Mouse (Mus musculus) brain, embryonic 18.5 days (tissue): Measurements from ENCODE around the gene Ccl22.

Experiments used
- DNase-seq: peaks from one replicate; pipeline ENCODE4 v3.0.0-alpha.2; 2012; ENCODE audit warnings: low read depth, low spot score

Ccl22 gene

GRCm38 (mm10) chr8:94778895-94779533, 33.6 kb downstream of the Ccl22 start:
- no peak for DNase-seq

- DNase-seq: no peak
Measured at GRCm38 (mm10) chr8:94779534-94780294, 34.3 kb downstream of the Ccl22 start.

GRCm38 (mm10) chr8:94780491-94781154, 35.2 kb downstream of the Ccl22 start:
- no peak for DNase-seq

GRCm38 (mm10) chr8:94781155-94781837, 35.9 kb downstream of the Ccl22 start:
- DNase-seq: no peak

DNA sequence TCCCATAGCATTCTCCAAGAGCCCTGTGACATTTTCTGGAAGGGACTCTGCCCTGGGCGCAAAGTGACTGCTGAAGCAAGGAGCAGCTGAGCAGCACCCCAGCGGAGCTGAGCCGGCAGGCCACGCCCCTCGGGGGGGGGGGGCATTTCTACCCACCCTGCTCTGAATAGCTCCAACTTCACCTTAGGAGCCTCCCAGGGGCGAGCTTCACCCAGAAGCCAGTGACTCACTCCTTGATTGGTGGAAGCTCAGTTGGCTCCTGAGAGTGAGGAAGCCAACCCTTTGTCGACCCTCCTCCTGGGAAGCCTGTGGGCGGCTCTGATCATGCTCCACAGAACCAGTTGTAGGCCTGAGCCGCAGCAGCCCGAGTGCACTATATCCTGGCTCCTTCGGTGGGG, 36.4 kb downstream of the Ccl22 start:
- no peak for DNase-seq

DNA sequence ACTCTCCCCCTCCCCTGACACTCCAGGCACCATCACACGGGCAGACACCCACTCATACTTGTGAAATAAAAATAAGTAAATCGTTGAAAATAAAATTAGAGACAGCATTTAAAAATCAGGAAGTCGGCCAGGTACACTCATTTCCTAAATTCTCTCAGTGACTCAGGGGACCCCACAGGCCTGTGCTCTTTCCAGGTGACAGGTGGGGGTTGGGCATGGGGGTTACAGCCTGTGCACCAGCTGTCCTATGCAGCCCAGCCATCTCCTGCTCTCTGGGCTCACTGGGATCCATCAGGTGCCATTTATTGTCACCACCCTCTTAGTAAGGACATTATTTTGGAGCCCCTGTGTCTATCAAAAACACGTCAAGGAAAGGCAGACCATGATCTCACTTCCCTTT, 38.5 kb downstream of the Ccl22 start:
- DNase-seq: no peak

DNA sequence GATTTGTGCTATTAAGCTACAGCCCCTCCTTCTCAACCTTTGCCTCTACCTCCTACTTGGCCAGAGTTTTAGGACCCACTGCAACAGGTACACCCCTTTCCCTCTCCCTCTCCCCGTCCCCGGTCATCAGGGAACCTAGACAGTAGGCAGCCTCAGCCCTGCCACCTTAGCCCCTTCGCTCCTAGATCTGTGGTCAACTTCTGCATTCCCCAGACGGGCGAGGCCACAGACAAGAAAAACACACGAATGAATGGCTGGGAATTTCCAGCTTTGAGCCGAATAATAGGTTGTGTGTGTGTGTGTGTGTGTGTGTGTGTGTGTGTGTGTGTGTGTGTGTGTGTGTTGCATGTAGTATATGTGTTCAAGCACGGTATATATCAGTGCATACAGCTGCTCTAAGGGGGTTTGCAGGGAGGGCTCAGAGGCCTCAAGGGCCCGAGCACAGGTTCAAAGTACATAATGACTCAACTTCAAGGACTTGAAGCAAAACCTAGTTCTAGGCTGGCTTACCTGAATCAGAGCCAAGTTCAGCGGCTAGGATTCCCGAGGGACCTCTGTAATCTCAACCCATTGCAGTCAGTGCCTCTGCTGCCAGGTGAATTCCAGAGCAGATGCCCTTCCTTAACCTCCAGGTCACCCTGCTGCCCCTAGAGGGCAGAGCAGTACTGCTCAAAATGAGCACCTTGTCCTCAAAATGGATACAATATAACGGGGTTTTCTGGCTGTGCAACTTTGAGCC, 40.0 kb downstream of the Ccl22 start:
- no peak for DNase-seq

- DNase-seq: no peak
Measured at GRCm38 (mm10) chr8:94785995-94786595, 40.7 kb downstream of the Ccl22 start.

GRCm38 (mm10) chr8:94787524-94788501, 42.4 kb downstream of the Ccl22 start:
- no peak for DNase-seq

GRCm38 (mm10) chr8:94789256-94789955, 44.0 kb downstream of the Ccl22 start:
- DNase-seq: no peak

GRCm38 (mm10) chr8:94794368-94794767, 49.0 kb downstream of the Ccl22 start:
- DNase-seq: no peak

DNA sequence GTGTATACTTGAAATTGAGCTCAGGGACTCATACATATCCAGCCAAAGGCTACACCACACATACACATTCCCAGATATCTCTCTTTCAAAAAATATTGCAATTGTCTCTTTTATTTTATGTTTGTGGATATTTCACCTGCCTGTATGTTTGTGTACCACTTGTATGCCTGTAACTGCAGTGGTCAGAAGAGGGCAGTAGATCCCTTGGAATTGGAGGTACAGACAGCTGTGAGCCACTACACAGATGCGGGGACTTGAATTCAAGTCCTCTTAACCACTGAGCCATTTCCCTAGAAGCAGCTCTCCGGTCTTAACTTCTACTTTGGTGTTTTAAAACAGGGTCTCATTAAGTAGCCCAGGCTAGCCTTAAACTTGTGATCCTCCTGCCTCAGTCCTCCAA, 49.4 kb downstream of the Ccl22 start:
- no peak for DNase-seq

DNA sequence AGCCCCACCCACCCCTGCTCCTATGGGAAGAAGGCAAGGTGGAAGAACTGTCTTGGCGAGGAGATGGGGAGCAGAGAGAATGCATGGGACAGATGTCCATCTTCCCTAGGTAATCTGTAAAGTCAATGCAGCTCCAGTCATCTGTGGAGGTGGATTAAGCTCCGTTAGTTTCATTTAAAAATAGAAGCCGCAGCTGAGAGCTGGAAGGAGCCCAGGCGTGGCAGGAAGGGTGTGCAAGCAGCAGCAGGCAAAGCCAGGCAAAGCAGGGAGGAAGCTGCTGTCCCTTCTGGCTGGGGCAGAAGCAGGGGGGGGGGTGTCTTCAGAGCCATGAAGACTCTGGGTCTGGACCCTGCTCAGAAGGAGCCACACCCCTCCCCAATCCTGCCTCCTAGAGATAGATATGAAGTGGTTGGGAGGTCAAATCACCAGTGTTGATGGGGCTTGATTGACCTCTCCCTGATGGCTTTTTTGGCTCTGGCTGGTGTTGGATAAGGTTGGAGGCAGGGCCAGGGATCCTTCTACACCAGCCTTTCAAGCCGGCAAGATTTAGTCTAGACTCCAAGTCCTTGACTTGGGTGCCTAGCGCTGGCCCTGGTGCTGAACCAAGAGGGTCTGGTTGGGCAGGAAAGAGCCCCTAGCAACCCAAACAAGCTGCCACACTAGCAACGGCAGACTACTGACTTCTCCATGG, 55.0 kb downstream of the Ccl22 start:
- no peak for DNase-seq
